Comparison of ENCODE assay signal across 12 mouse cellular contexts in genomic region chr6:52860713-52861112, GRCm38 (mm10).
DNase-seq lines count a peak whose midpoint lies in the region; ATAC-seq and TF ChIP-seq lines count a peak whose summit lies in the region.
"Had no signal": no experiment of that assay in that cellular context is flagged by ENCODE, and none has a peak within 500 bp of the region (broad histone marks: within the 10 kb centered on the region; RNA-seq: fewer than 3 reads in every experiment).

No protein-coding gene starts in this region.

- ATAC-seq in heart, embryonic 15.5 days (replicated peaks; ENCODE audit: insufficient number of reproducible peaks, insufficient read depth, low FRiP score, low read depth), result no peak
- no peak for ATAC-seq in midbrain, embryonic 15.5 days (replicated peaks)
- ATAC-seq in hindbrain, embryonic 14.5 days (ENCODE audit: low FRiP score), result no peak
- no peak for ATAC-seq in stomach, postnatal 0 days (ENCODE audit: low FRiP score, low TSS enrichment)

- H3K4me2 ChIP-seq in heart, embryonic 15.5 days, result no peak overlapping the region
- H3K4me2 ChIP-seq in midbrain, embryonic 15.5 days, result no peak overlapping the region
- H3K4me2 ChIP-seq in hindbrain, embryonic 14.5 days (replicated peaks), result no peak overlapping the region
- H3K4me2 ChIP-seq in stomach, postnatal 0 days (replicated peaks; ENCODE audit: low read depth), result no peak overlapping the region
- H3K4me2 ChIP-seq: intestine, embryonic 15.5 days had no signal

- 13% methylated on average over 6 of the region's 6 CpGs for WGBS in heart, embryonic 15.5 days
- 41% methylated on average over 6 of the region's 6 CpGs for WGBS in heart, adult 2 months
- WGBS in midbrain, embryonic 10.5 days, result 57% methylated on average over 6 of the region's 6 CpGs
- WGBS in midbrain, embryonic 15.5 days, result 47% methylated on average over 6 of the region's 6 CpGs
- 51% methylated on average over 6 of the region's 6 CpGs for WGBS in hindbrain, embryonic 14.5 days
- WGBS in stomach, postnatal 0 days, result 37% methylated on average over 6 of the region's 6 CpGs

- TF ChIP-seq CTCF in heart, adult 2 months (IDR thresholded peaks at IDR 0.05), result no peak
- TF ChIP-seq CTCF in stomach, postnatal 0 days (IDR thresholded peaks at IDR 0.05; ENCODE audit: low read depth), result no peak

- H3K27me3 ChIP-seq in heart, embryonic 15.5 days, result no peaks in the 10 kb centered on the region
- H3K27me3 ChIP-seq in heart, adult 2 months (ENCODE audit: control insufficient read depth, insufficient read depth, low read length), result no peaks in the 10 kb centered on the region
- H3K27me3 ChIP-seq in midbrain, embryonic 10.5 days (ENCODE audit: low read depth, poor library complexity, severe bottlenecking), result no peaks in the 10 kb centered on the region
- no peaks in the 10 kb centered on the region for H3K27me3 ChIP-seq in midbrain, embryonic 15.5 days (replicated peaks)
- H3K27me3 ChIP-seq in hindbrain, embryonic 14.5 days (ENCODE audit: control insufficient read depth, insufficient read depth, low read length), result no peaks in the 10 kb centered on the region
- H3K27me3 ChIP-seq in stomach, postnatal 0 days (ENCODE audit: control insufficient read depth, insufficient read depth, low read length), result no peaks in the 10 kb centered on the region
- H3K27me3 ChIP-seq: intestine, embryonic 15.5 days had no signal

- no peak for DNase-seq in heart, adult 2 months
- no peak for DNase-seq in midbrain, embryonic 10.5 days (ENCODE audit: low spot score)
- DNase-seq in hindbrain, embryonic 14.5 days (ENCODE audit: low spot score), result no peak
- DNase-seq in stomach, postnatal 0 days (ENCODE audit: low spot score), result no peak
- DNase-seq in ovary, postnatal 14 days (ENCODE audit: low spot score), result no peak
- no peak for DNase-seq in kidney, adult 18-20 months
- DNase-seq: B cell, adult 2 months; thymus, postnatal 14 days had no signal

- TF ChIP-seq POLR2A in heart, adult 2 months (IDR thresholded peaks at IDR 0.05; ENCODE audit: insufficient read depth, low read depth, low read length), result no peak

- H3K27ac ChIP-seq in heart, embryonic 15.5 days, result peak overlapping the region; percentile 66; the same call in 1 of the 2 replicates
- H3K27ac ChIP-seq in heart, adult 2 months, result no peak overlapping the region
- peak overlapping the region; percentile 59 for H3K27ac ChIP-seq in midbrain, embryonic 10.5 days (replicated peaks)
- no peak overlapping the region for H3K27ac ChIP-seq in midbrain, embryonic 15.5 days
- peak overlapping the region; percentile 38 for H3K27ac ChIP-seq in hindbrain, embryonic 14.5 days
- 0 out of 2 replicates have a peak overlapping the region, but pooled peaks have one; percentile 24 for H3K27ac ChIP-seq in stomach, postnatal 0 days (replicated peaks)
- H3K27ac ChIP-seq: layer of hippocampus, adult 2 months had no signal

- peaks cover 42% of the 10 kb centered on the region for H3K4me1 ChIP-seq in heart, embryonic 15.5 days (replicated peaks)
- peaks cover 9% of the 10 kb centered on the region for H3K4me1 ChIP-seq in heart, adult 2 months (ENCODE audit: control insufficient read depth, insufficient read depth, low read length)
- H3K4me1 ChIP-seq in midbrain, embryonic 10.5 days, result peaks cover 41% of the 10 kb centered on the region
- peaks cover 56% of the 10 kb centered on the region for H3K4me1 ChIP-seq in midbrain, embryonic 15.5 days
- H3K4me1 ChIP-seq in hindbrain, embryonic 14.5 days (replicated peaks; ENCODE audit: control insufficient read depth, insufficient read depth, low read length), result peaks cover 51% of the 10 kb centered on the region
- peaks cover 4% of the 10 kb centered on the region; the same call in 1 of the 2 replicates for H3K4me1 ChIP-seq in stomach, postnatal 0 days (replicated peaks; ENCODE audit: control insufficient read depth, insufficient read depth)

- H3K9ac ChIP-seq in heart, embryonic 15.5 days, result no peak overlapping the region
- H3K9ac ChIP-seq in heart, adult 2 months (ENCODE audit: low read depth, low read length), result no peak overlapping the region
- H3K9ac ChIP-seq in midbrain, embryonic 15.5 days, result no peak overlapping the region
- no peak overlapping the region for H3K9ac ChIP-seq in hindbrain, embryonic 14.5 days
- H3K9ac ChIP-seq in stomach, postnatal 0 days (ENCODE audit: low read length), result no peak overlapping the region
- H3K9ac ChIP-seq: intestine, embryonic 15.5 days had no signal

- no peak overlapping the region for H3K4me3 ChIP-seq in heart, embryonic 15.5 days
- H3K4me3 ChIP-seq in heart, adult 2 months, result no peak overlapping the region
- H3K4me3 ChIP-seq in midbrain, embryonic 10.5 days, result no peak overlapping the region
- H3K4me3 ChIP-seq in midbrain, embryonic 15.5 days, result no peak overlapping the region
- no peak overlapping the region for H3K4me3 ChIP-seq in hindbrain, embryonic 14.5 days (replicated peaks; ENCODE audit: low read length)
- no peak overlapping the region for H3K4me3 ChIP-seq in stomach, postnatal 0 days (ENCODE audit: low read depth, low read length)
- H3K4me3 ChIP-seq: intestine, embryonic 15.5 days; layer of hippocampus, adult 2 months had no signal

- H3K9me3 ChIP-seq in heart, embryonic 15.5 days (replicated peaks), result no peaks in the 10 kb centered on the region
- no peaks in the 10 kb centered on the region for H3K9me3 ChIP-seq in midbrain, embryonic 10.5 days (replicated peaks)
- no peaks in the 10 kb centered on the region for H3K9me3 ChIP-seq in midbrain, embryonic 15.5 days
- H3K9me3 ChIP-seq in hindbrain, embryonic 14.5 days (ENCODE audit: control insufficient read depth, low read length), result no peaks in the 10 kb centered on the region
- H3K9me3 ChIP-seq in stomach, postnatal 0 days (ENCODE audit: control insufficient read depth, low read length), result no peaks in the 10 kb centered on the region
- H3K9me3 ChIP-seq: intestine, embryonic 15.5 days had no signal

- no peaks in the 10 kb centered on the region for H3K79me2 ChIP-seq in heart, adult 2 months (replicated peaks; ENCODE audit: control insufficient read depth, insufficient read depth, low read length)

- H3K36me3 ChIP-seq in heart, embryonic 15.5 days, result no peaks in the 10 kb centered on the region
- H3K36me3 ChIP-seq in heart, adult 2 months (ENCODE audit: control insufficient read depth, insufficient read depth, low read length), result no peaks in the 10 kb centered on the region
- no peaks in the 10 kb centered on the region for H3K36me3 ChIP-seq in midbrain, embryonic 10.5 days
- no peaks in the 10 kb centered on the region for H3K36me3 ChIP-seq in midbrain, embryonic 15.5 days (replicated peaks)
- H3K36me3 ChIP-seq in hindbrain, embryonic 14.5 days (replicated peaks; ENCODE audit: control insufficient read depth, insufficient read depth), result no peaks in the 10 kb centered on the region
- H3K36me3 ChIP-seq in stomach, postnatal 0 days (ENCODE audit: control insufficient read depth, insufficient read depth, low read length), result no peaks in the 10 kb centered on the region
- H3K36me3 ChIP-seq: intestine, embryonic 15.5 days had no signal

- intact Hi-C loops in heart, adult 2 months (cut with DNase I), result no loop called here

- TF ChIP-seq EP300 in heart, adult 2 months (IDR thresholded peaks at IDR 0.05; ENCODE audit: insufficient read depth, low read depth, low read length), result no peak
- TF ChIP-seq EP300 in stomach, postnatal 0 days (optimal IDR thresholded peaks at IDR 0.05), result no peak

Comparison
In these comparisons a context has a peak if more than half of its experiments do, and no peak if none do; other contexts are left out.
1. H3K27ac ChIP-seq: peak in heart, embryonic 15.5 days (single experiment), midbrain, embryonic 10.5 days (single experiment), hindbrain, embryonic 14.5 days (single experiment) and stomach, postnatal 0 days (single experiment); none in heart, adult 2 months (single experiment) and midbrain, embryonic 15.5 days (single experiment).